Mouse (Mus musculus) T-helper 1 cell (primary cell): ENCODE data around the gene Ccdc88c.

Source experiments
- in situ Hi-C: fragments of 300-600 bp; cut with MboI, MseI; formaldehyde crosslinking; loops from one replicate; pipeline ENCODE4 v1.15.1; 2025; ENCODE audit warnings: high pct_unique_total_duplicates

The Ccdc88c gene

DNA sequence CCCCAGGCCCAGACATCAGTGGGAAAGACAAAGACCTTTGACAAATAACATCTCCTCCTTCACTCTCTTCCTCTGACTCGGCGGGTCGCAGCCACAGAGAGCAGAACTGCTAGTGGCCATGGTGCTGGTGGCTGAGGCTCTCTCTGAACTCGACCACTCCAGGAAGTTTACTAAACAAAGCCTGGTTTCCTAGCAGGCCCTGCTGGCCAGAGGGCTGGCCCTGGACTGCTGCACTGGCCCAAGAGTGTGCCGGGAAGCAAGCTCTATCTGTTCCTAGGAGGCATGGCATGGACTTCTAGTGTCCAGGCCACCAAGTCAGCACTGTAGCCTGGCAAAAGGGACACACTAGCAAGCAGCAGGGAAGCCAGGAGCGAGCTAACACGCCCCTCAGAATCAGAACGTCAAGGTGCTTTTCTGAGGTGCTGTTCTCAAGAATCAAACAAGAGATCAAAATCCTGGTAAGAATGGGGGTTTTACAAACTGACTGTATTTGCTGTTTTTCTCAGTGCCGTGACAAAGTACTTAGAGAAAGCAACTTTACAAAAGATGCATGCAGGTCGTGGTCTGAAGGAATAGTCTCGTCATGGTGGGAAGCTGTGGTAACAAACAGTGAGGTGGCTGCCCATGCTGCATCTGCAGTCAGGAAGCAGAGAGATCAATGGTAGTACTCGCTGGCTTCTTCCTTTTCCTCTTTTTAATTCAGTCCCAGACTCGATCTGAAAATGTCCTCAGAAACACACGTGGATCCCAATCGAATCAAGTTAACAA, 50.7 kb downstream of the Ccdc88c start:
- in situ Hi-C loops = no loop called here

DNA sequence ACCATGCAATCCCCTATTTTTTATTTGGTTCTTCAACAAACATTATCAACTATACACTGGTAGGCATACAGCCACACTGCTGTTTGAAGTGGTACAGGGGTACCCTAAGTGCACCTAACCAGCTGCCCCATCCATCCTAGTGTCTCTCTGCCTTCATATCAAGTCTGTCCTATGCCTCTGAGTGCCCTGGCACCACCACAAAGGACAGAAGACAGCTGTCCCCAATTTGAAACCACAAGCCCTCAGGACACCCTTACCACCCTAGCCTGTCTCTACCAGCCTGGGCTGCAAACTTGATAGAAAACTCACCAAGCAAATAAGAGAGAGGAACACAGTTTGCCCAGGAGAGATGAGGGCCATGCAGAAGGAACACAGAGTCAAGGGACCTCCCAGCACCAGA, 51.3 kb downstream of the Ccdc88c start:
- in situ Hi-C loops = no loop called here

DNA sequence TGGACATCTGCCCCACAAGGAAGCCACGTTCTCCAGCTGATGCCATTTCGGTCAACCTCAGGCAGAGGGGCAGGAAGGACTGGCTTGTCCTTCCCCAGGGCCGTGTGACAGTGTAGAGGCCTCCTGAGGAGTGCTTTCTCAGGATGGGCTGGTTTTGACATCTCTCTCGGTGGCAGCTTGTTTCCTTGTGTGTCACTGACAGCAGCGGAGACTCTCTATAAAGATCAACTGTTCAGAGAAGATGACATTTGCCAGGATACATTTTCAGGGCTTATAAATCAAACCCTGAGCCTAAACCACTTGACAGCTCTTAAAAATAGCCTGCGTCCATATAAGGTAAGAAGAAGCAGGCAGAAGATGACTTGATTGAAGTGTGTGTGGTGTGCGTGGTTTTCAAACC, 59.0 kb downstream of the Ccdc88c start:
- in situ Hi-C loops = no loop called here

DNA sequence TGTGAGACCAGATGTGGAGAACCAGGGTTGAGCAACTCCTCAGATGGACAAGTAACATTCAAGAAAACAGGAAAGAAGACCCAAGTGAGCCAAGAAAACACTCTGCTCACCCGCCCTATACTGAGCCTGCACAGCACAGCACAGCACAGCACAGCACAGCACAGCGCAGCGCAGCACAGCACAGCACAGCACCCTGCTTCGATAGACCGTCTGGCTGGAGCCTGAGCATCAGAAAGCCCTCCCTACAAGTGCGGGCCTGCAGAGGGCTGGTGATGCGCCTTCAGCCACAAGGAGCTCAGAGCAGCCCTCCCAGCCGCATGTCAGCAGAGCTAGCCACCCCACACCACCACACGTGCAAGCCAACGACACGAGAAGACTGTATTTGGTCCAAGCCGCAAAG, 61.5 kb downstream of the Ccdc88c start:
- in situ Hi-C loops = no loop called here

DNA sequence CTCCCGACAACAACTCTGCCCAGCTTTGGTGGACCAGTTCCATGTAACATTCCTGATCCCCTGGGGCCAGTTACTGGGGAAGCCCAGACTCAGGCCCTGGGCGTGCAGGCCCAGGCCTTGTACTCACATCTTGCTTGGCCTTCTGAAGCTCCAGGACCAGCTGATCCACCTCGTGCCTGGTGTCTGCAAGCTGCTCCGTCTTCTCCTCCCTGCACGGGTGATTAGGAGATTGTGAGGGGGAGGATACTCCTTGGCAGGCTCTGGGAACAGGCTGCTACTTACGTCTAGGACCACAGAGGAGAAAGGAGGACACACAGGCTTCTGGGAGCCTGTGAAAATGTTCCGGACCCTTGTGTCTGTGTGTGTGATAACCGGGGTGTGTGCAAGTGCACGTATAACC, 62.6 kb downstream of the Ccdc88c start:
- in situ Hi-C loops = no loop called here

DNA sequence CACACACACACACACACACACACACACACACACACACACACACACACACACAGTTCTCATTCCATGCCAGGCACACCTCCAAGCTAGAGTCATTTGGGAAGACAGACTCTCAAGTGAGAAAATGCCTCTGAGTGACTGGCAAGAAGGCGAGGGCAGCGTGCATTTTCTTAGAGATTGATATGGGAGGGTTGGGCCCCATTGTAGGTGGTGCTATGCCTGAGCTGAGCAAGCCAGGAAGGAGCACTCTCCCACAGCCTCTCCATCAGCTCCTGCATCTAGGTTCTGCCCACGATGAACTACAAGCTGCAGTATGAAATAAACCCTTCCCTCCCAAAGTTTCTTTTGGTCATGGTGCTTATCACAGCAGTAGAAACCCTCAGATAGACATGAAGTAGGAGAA, 63.6 kb downstream of the Ccdc88c start:
- in situ Hi-C loops = no loop called here

DNA sequence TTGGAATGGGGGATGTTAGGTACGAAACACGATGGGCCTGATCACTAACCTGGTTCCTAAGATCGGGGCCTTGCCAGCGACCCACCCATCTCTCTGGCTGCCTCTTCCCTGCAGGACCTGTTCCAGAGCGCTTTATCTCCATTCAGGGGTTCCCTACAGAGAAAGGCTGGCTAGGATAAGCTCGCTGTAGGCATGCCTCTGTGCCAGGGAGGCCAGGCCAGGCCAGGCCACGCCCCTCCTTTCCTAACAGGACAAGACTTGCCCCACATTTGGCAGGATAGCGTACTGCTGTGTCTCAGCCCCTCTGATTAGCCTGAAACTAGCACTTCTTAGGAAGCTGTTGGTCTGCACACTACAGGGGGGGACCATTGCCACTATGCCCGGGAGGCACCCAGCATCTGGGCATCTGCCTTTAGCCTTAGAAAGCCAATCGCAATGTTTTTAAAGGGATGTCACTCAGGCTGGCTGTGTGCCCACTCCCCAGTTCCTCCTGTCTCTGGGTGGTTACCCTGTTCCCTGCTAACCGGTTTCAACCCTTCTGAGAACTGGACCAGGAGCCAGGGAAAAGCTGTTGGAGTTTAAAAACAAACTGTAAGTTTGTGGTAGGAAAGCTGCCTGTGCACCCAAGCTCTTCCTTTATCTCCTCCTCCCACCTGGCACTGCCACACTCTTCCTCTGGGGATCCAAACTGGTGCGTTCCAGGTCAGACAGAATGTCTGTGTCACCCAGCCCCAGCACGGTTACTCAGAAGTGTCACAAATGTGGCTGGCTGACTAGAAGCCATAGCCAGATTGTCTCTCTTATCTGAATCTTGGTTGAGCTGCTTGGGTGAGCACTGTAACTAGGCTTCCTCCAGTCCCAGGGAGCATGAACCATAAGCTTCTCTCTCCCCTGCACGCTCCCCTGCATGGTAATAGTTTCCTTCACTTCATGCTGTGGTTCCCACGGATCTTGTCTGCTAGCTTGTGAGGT, 69.9 kb downstream of the Ccdc88c start:
- in situ Hi-C loops = no loop called here

DNA sequence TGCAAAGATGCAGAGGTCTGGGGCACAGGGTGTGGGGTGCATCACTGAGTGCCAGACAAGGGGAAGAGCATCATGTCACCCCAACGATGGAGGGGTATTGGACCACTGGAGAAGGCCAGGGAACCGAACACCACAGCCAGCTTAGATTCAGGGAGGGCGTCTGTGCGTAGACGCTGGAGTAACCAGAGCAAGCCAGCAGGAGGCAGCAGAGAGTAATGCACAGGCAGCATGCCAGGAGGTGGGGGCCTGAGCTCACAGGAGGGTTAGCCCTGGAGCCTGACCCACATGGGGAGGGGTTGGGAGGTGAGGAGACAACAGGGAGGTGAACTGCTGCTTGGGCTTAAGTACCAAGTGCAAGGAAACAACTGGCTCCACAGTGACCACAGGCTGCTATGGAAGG, 70.8 kb downstream of the Ccdc88c start:
- in situ Hi-C loops = no loop called here

DNA sequence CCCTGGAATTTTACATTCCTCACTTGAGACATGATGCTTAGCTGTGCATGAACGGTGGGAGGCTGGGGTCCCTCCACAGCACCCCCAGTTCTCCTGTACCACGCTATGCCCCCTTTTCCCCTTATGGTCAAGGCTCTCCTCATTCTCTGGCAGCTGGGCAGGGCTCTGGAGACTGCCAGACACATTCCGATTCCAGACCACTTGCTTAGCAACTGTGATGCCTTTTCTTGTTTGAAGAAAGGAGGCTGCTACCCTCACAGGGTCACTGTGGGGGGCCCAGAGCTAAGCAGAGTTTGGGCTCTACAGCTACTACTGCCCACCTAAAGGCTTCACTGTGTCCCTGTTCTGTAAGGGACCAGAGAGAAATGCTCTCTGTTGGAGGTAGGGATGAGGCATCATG, 71.6 kb downstream of the Ccdc88c start:
- in situ Hi-C loops = no loop called here

DNA sequence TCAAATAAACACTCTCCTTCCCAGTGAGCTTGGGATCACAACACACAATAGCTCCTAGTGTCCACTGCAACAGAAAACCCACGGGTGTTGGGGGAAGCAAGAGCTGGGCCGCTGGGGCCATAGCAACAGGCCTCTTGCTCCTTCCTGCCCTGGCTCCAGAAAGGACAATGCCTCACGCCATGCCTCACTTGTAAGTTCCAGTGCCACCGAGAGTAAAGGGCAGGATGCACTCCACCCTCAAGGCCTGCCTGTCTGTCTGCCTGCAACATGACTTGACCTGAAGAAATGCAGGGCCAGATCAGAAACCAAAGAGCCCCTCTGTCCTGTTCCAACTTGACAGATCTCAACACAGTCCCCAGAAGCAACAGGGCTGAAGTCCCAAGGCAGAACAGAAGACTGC, 72.0 kb downstream of the Ccdc88c start:
- in situ Hi-C loops = no loop called here

DNA sequence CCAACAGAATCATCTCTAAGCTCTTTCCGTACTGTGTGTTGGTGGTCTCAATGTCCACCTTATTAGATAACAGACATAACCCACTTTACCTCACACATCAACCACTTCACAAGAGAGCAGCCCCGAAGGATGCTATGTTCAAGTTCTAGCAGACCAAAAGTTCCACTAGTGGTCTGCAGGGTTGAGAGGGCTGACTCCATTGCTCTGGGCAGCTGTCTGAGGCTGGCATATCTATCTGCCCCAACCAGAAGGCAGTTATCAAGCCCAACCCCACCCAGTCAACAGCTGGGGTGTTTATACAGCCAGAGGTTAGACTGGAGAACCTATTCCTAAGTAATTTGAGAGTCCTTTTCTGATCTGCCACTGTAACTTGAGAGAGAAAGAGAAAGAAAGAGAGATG, 72.8 kb downstream of the Ccdc88c start:
- in situ Hi-C loops = no loop called here

DNA sequence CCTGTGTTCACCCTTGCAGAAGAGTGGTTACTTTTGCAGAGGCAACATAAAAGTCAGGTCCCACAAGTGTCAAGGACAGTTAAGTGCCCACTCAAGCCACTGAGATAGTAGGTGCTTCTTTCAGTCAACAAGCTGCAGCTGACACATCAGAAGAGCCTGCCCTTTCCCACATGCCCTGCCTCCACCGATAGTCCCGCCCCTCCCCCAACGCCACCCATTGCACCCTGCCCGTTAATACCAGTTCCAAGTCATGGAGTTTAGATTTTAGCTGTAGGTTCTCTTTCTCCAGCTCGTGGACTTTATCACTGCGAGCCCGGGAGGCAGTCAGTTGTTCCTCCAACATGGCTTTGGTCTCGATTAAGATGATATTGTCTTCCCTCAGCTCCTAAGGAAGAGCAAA, 74.9 kb downstream of the Ccdc88c start:
- in situ Hi-C loops = loop anchor here (5.0 kb wide), 1 partner anchor 78 kb away; no protein-coding TSS in a partner anchor

DNA sequence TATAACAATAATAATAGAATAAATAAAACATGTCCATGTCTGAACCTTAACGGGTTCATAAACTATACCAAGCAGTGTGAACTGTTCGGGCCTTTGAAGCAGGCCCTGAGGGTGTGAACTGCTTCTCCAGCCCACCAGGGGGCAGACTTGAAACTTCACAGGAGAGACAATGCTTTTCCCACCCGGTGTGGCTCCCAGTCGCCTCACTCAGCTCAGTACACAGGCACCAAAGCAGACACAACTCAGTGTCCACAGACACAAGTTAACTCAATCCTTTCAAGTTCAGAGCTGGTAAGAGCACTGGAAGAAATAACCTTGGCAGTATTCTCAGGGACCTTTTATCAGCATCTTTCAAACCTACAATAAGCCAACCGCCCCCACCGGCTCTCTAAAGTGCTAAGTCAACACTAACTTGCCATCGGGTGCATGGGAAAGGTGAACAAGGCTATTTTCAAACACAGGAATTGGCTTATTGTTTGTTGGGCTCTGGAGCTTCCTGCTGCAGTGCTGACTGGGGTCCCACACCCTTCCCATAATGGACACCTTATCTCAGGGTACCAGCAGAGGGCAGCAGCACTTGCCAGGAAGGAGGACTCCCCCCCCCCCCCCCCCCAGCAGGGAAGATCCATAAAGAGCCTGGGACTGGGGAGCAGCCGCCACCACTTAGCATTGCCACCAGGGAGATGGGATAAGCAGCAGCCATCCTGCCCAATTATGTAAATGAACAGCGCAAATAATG, 76.5 kb downstream of the Ccdc88c start:
- in situ Hi-C loops = loop anchor here (5.0 kb wide), 1 partner anchor 80 kb away; no protein-coding TSS in a partner anchor

DNA sequence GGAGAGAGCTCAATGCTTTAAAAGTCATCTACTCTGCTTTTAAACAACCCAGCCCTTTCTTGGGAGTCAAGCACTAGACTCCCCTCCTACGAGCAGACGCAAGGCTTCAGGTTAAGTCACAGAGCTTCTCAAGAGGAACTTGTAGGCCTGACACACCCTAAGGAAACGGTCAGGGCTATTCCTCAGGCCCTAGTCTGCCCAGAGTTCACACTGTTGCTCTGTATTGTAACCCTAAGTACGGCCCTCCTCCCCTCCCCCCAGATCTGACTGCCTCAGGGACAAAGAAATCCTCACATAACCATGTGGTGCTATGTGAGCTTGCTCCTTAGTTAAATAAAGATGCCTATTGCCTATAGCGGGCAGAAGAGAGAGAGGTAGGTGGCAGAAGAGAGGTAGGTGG, 79.7 kb downstream of the Ccdc88c start:
- in situ Hi-C loops = no loop called here

DNA sequence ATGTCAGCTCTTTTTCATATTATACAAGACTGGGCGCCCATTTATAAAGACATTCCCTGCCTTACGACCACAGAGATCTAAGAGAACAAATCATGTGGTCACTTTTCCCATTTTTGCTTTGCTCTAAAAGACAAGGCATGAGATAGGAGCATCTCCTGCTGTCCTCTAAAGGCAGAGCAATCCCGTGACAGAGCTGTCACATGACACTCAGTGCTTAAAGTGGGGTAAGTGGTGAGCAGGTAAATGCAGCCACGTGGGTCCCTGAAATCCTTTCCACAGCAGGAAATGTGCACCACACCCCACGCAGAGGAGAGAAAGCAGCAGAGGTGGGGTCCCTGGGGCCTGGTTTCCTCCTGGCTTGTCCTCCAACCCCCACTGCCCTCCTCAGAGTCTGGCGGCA, 80.8 kb downstream of the Ccdc88c start:
- in situ Hi-C loops = no loop called here

DNA sequence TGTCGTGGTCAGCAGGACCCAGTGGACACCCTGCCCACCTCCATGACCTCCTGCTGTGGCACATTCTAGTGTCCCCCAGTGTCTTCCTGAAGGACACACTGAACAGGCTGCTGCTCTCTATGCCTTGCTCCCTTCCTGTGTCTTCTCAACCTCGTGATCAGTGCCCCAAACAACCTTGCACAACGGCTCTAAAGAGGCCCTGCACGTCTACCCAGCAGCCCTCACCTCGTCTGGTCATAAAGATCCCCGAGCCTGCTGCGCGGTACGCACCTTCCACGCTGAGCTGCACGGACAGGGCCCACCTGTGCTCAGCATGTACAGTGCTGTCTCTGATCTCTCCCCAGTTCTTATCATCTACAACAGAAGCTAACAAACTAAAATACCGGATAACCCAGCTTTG, 82.9 kb downstream of the Ccdc88c start:
- in situ Hi-C loops = no loop called here

DNA sequence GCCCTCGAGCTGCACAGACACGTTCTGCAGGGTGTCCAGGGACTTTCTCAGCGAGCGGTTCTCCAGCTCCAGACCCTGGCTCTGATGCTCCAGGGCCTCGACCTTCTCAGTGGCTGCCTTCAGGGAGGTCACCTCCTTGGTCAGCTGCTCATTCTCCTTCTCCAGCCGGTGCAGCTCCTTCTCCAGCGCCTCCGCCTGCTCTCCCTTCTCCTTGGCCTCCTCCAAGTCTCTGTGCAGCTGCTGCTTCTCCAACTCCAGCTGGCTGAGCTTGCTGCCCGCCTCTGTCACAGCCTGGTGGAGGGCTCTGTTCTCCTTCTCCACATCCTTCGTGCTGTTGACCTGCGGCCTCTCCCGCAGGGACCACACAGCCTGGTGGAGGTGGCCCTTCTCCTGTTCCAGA, 83.4 kb downstream of the Ccdc88c start:
- in situ Hi-C loops = no loop called here

DNA sequence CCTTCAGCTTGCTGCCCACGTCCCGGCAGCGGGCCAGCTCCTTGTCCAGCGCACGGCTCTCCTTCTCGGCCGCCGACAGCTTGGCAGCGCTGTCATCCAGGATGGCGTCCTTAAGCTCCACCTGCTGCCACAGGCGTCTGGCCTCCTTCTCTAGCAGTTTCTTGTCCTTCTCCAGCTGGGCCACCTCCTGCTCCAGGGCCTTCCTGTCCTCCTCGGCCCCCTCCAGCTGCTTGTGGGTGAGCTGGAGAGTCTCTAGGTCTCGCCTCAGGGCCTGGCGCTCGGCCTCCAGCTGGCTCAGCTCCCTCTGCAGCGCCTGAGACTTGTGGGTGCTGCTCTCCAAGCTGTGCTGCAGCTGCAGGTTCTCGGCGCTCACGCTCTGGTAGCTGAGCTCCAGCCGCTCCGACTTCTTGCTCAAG, 83.9 kb downstream of the Ccdc88c start:
- in situ Hi-C loops = no loop called here

DNA sequence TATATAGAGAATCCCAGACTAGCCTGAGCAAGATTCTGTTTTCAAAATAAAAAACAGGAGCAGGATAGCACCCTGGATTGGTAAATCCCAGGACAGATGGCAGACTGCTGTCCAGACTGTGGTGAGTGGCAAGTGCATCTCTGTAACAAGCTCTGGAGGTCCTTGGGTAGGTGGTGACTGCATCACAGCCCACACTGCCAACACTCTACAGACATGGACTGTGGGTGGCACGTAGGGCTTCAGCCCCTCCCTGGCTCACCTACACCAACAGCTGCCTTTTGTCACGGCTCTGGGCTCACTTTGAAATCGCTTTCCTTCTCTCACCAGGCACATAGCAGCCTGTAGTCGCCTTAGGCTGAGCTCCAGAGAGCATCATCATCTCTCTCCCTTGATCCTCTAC, 85.7 kb downstream of the Ccdc88c start:
- in situ Hi-C loops = no loop called here

DNA sequence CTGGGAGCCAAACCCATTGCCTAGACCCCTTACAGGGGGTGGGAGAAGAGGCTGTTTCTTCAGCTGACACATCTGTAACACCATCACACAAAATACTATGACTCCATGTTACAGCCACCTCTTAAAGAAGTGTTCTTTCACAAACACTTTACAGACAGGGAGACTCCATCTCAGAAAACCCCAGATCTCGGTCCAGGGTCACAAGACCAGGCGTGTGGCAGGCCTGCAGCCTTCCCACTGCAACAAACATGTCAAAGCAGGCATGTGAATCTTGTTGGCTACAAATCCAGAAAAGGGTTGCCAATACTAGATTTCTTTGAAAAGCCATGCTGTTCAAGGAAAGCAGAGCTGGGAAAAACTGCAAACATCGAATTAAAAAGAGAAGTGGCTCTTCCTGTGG, 87.5 kb downstream of the Ccdc88c start:
- in situ Hi-C loops = no loop called here

DNA sequence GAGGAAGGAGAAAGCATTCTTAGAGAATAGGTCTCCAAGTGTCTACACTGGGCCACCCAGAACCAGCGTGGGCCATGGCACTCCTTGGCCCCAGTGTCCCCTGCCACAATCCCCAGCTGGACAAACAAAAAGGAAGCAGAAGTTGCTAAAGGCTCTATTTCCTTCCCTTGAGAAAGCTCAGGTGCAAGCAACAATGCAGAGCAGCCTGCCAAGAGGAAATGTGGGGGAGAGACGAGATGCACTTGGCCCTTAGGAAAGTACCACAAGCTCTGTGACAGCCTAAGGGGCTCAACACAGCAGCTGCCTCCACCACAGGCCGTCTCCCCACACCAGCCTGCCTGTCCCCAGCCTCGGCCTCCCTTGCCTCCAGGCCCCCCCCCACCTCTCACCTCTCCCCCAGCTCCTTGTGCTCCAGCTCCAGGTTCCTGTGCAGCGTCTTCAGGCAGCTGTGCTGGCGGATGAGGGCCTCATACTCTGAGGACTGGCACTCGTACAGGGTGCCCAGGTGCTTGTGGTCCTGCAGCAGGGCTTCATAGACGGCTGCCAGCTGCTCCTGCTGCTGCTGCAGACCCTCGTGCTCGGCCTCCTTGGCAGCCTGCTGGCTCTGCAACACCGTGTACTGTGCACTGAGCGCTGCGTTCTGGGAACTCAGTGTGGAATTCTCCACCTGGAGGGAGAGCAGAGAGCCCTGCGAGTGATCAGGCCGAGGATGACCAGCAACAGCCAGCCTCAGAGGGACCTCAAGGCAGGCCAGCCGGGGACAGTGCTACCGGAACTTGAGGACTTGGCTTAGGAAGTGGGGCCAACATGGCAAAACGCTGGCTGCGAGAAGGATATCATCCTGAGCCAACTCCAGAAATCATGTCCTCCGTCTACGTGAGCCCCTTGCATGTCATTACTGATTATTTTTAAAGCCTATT, 91.2 kb downstream of the Ccdc88c start:
- in situ Hi-C loops = loop anchor here (10.0 kb wide), 1 partner anchor 577 kb away; no protein-coding TSS in a partner anchor
